1 mouse cellular context compared by ENCODE assay signal in genomic region chr7:132897258-132897657, GRCm38 (mm10).
TF ChIP-seq lines count a peak whose summit lies in the region.

No protein-coding gene starts in this region.

TF ChIP-seq in ES-E14, 5 proteins besides CTCF, POLR2A, EP300 and RAD21:
- no peak for TF ChIP-seq CHD2 (IDR thresholded peaks at IDR 0.05; ENCODE audit: low read depth, low read length)
- TF ChIP-seq ZNF384 (IDR thresholded peaks at IDR 0.05; ENCODE audit: low read depth, low read length) = peak; percentile 4; the same call in 1 of the 2 replicates
- peak; percentile 45; the same call in 1 of the 2 replicates for TF ChIP-seq ZC3H11A (IDR thresholded peaks at IDR 0.05; ENCODE audit: borderline replicate concordance, low read depth, low read length)
TF ChIP-seq in ES-E14: peak in this region for 2.
